Mouse (Mus musculus) testis, adult 2 months (tissue): ENCODE results near the gene Zcchc3.

Experiments used
- CTCF ChIP-seq: fragments of 200-500 bp; IDR thresholded peaks from 2 replicates; pipeline ENCODE4 v1.5.1; 2012; ENCODE audit warnings: low read depth, mild to moderate bottlenecking, inconsistent platforms, low read length, moderate library complexity; ENCODE audit not compliant: control insufficient read depth, insufficient read depth, insufficient replicate concordance
- POLR2A ChIP-seq: fragments of 200-500 bp; IDR thresholded peaks from 2 replicates; pipeline ENCODE4 v1.6.1; 2012; ENCODE audit warnings: low read depth, mild to moderate bottlenecking, inconsistent platforms, low read length, moderate library complexity; ENCODE audit not compliant: control insufficient read depth

DNA sequence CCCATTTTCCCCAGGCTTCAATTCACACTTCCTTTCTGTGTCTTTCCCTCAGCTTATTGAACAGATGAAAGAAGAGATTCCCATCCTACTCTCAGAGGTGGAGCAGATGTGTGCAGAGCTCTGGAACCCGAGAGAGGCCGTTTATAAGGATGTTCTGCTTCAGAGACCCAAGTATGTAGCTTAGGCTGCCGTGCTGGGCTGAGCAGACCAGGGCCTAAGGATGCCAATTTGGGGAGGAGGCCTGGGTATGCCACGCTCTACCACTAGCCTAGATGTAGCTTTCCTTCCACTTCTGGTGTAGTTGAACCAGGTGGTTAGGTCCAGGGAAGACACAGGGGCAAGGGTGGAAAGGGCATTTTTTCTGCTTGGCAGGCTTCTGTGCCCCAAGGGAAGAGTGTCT, 27.5 kb upstream of the Zcchc3 start:
- TF ChIP-seq CTCF (no peak), POLR2A (no peak)
